Mouse (Mus musculus) left cerebral cortex, adult 8-10 months (tissue): Measurements from ENCODE around the gene Fxyd1. TPM values are rescaled to one million over a fixed set of nuclear protein-coding genes. Genes with fewer than 3 reads are reported as not detected.

Experiments used
- DNase-seq, 2 experiments: peaks; one replicate each; pipeline ENCODE4 v3.0.0; 2022; ENCODE audit warnings: low spot score in 2 of 2
- total RNA-seq, 4 experiments: library from RNA; stranded (reverse); gene quantifications; 2 replicates each; pipeline ENCODE4 v1.2.4; 2022

The Fxyd1 gene
- total RNA-seq, 4 experiments from 2014 or later: 57.6 to 144 (median 110) TPM

GRCm38 (mm10) chr7:31077885-31078445, 21.0 kb upstream of the Fxyd1 start:
- no peak for DNase-seq

GRCm38 (mm10) chr7:31077470-31077869, 20.5 kb upstream of the Fxyd1 start:
- DNase-seq: peak in 1 of 2 experiments; percentile 71

- no peak for DNase-seq
Measured at GRCm38 (mm10) chr7:31076492-31076891, 19.5 kb upstream of the Fxyd1 start, which contains the start of gene Fxyd3. Fxyd3 (minus strand) TSS chr7:31076704.

GRCm38 (mm10) chr7:31074713-31075069, 17.7 kb upstream of the Fxyd1 start:
- no peak for DNase-seq

GRCm38 (mm10) chr7:31074061-31074712, 17.2 kb upstream of the Fxyd1 start:
- no peak for DNase-seq

GRCm38 (mm10) chr7:31073546-31073945, 16.5 kb upstream of the Fxyd1 start:
- no peak for DNase-seq

- no peak for DNase-seq
Measured at GRCm38 (mm10) chr7:31072326-31072725, 15.3 kb upstream of the Fxyd1 start.

GRCm38 (mm10) chr7:31070324-31070723, 13.3 kb upstream of the Fxyd1 start:
- DNase-seq: no peak

- DNase-seq: no peak
Measured at GRCm38 (mm10) chr7:31069491-31069890, 12.5 kb upstream of the Fxyd1 start.

GRCm38 (mm10) chr7:31067836-31068235, 10.8 kb upstream of the Fxyd1 start:
- no peak for DNase-seq

GRCm38 (mm10) chr7:31063074-31063560, 6.1 kb upstream of the Fxyd1 start:
- DNase-seq: no peak

- DNase-seq: no peak
Measured at GRCm38 (mm10) chr7:31060621-31061010, 3.6 kb upstream of the Fxyd1 start.

- DNase-seq: no peak
Measured at GRCm38 (mm10) chr7:31059919-31060620, 3.1 kb upstream of the Fxyd1 start.

GRCm38 (mm10) chr7:31059108-31059507, 2.1 kb upstream of the Fxyd1 start, which contains the start of gene Lgi4:
Lgi4 (plus strand) TSS chr7:31059342.
- peak; percentile 76 to 80 for DNase-seq

GRCm38 (mm10) chr7:31058211-31058610, 1.2 kb upstream of the Fxyd1 start:
- DNase-seq: no peak

GRCm38 (mm10) chr7:31057730-31058129, 731 bp upstream of the Fxyd1 start:
- DNase-seq: no peak

- DNase-seq: no peak
Measured at GRCm38 (mm10) chr7:31056448-31056847, 551 bp downstream of the Fxyd1 start.

- no peak for DNase-seq
Measured at GRCm38 (mm10) chr7:31055883-31056282, 1.1 kb downstream of the Fxyd1 start.

GRCm38 (mm10) chr7:31055354-31055824, 1.6 kb downstream of the Fxyd1 start:
- no peak for DNase-seq

GRCm38 (mm10) chr7:31054661-31055320, 2.2 kb downstream of the Fxyd1 start:
- no peak for DNase-seq

GRCm38 (mm10) chr7:31053882-31054447, 3.0 kb downstream of the Fxyd1 start:
- DNase-seq: no peak
